In the genomic region with DNA sequence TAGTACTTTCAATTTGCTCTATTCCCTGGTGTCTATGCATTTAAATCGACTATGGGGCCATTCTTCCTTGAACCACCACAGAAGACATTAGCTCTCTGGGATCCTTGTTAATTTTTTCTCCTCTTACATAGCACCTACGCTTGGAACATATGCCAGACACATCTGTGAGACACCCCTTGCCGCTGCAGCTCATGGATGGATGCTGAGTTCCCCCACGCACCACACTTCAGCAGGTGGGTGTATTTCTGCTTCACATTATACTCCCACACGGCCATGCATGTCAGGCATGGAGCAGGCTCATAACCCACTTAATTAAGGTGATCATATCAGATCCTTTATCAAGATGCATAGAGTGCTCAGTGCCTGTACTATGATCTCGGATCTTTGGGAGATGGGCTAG, we compare ENCODE assay signal across 14 mouse cellular contexts.
DNase-seq lines count a peak whose midpoint lies in the region.
"Had no signal": no experiment of that assay in that cellular context is flagged by ENCODE, and none has a peak within 500 bp of the region (broad histone marks: within the 10 kb centered on the region; RNA-seq: fewer than 3 reads in every experiment).

No protein-coding gene starts in this region.

- peak; percentile 61 for DNase-seq in right cerebral cortex, adult 18-20 months
- no peak for DNase-seq in right cerebral cortex, postnatal 14 days
- DNase-seq in right cerebral cortex, postnatal 36 days (ENCODE audit: low spot score in 2 of 2) = peak; percentile 30 to 53
- DNase-seq in right cerebral cortex, postnatal 4 days = no peak
- no peak for DNase-seq in liver
- DNase-seq: adrenal gland, adult 2 months; adrenal gland, postnatal 10 days; adrenal gland, postnatal 25 days; cerebellum, adult 11-12 months; cerebellum, adult 2 months; cerebellum, adult 9-10 months; cerebellum, postnatal 10 days; cerebellum, postnatal 25 days; forebrain, postnatal 0 days had no signal

Comparison
In these comparisons a context has a peak if more than half of its experiments do, and no peak if none do; other contexts are left out.
1. DNase-seq: peak in right cerebral cortex, adult 18-20 months (single experiment) and right cerebral cortex, postnatal 36 days (2 of 2); none in right cerebral cortex, postnatal 14 days (single experiment), right cerebral cortex, postnatal 4 days (single experiment) and liver (single experiment).